Mouse (Mus musculus) cerebellum, adult 2 months (tissue): ENCODE data around the gene Ttbk2.

Experiments used
- CTCF ChIP-seq: fragments of 200-500 bp; IDR thresholded peaks from 2 replicates; pipeline ENCODE4 v1.5.1; 2011; ENCODE audit warnings: low read depth, mild to moderate bottlenecking, control low read depth, low read length, moderate library complexity, borderline replicate concordance; ENCODE audit not compliant: insufficient read depth
- POLR2A ChIP-seq: fragments of 200-500 bp; IDR thresholded peaks from 2 replicates; pipeline ENCODE4 v1.6.1; 2011; ENCODE audit warnings: low read length, control low read depth, borderline replicate concordance; ENCODE audit not compliant: insufficient read depth

- TF ChIP-seq CTCF (no peak), POLR2A (no peak)
Measured at GRCm38 (mm10) chr2:120858131-120858530, 7.7 kb upstream of the Ttbk2 start.
